Comparison of ENCODE assay signal across 9 mouse cellular contexts in genomic region chr11:94136656-94137055, GRCm38 (mm10).
A peak's percentile ranks its signal among the peaks of the same experiment; 100 is the strongest.
DNase-seq lines count a peak whose midpoint lies in the region; ATAC-seq and TF ChIP-seq lines count a peak whose summit lies in the region.
"Had no signal": no experiment of that assay in that cellular context is flagged by ENCODE, and none has a peak within 500 bp of the region (broad histone marks: within the 10 kb centered on the region; RNA-seq: fewer than 3 reads in every experiment).

No protein-coding gene starts in this region.

- no peaks in the 10 kb centered on the region for H3K27me3 ChIP-seq in hindbrain, postnatal 0 days (ENCODE audit: insufficient read depth, low read length)
- H3K27me3 ChIP-seq in hindbrain, embryonic 12.5 days: 0 out of 2 replicates have a peak, but pooled peaks cover 2% of the 10 kb centered on the region
- no peaks in the 10 kb centered on the region for H3K27me3 ChIP-seq in heart, postnatal 0 days (ENCODE audit: control insufficient read depth, insufficient read depth, low read length)

- no peak overlapping the region for H3K4me3 ChIP-seq in hindbrain, postnatal 0 days (ENCODE audit: low read length)
- no peak overlapping the region for H3K4me3 ChIP-seq in hindbrain, embryonic 12.5 days
- H3K4me3 ChIP-seq in heart, postnatal 0 days (ENCODE audit: low read depth, low read length): no peak overlapping the region

- no peak for TF ChIP-seq CTCF in hindbrain, postnatal 0 days (IDR thresholded peaks at IDR 0.05; ENCODE audit: low read depth)
- no peak for TF ChIP-seq CTCF in heart, postnatal 0 days (IDR thresholded peaks at IDR 0.05; ENCODE audit: low read depth)

- TF ChIP-seq EP300 in heart, postnatal 0 days (IDR thresholded peaks at IDR 0.05; ENCODE audit: low read depth): no peak

- H3K4me1 ChIP-seq in hindbrain, postnatal 0 days (ENCODE audit: insufficient read depth, low read length): peaks cover 25% of the 10 kb centered on the region
- peaks cover 35% of the 10 kb centered on the region for H3K4me1 ChIP-seq in hindbrain, embryonic 12.5 days
- peaks cover 44% of the 10 kb centered on the region for H3K4me1 ChIP-seq in heart, postnatal 0 days (ENCODE audit: control insufficient read depth, insufficient read depth)

- no peak overlapping the region for H3K9ac ChIP-seq in hindbrain, postnatal 0 days (replicated peaks; ENCODE audit: low read length)
- H3K9ac ChIP-seq in hindbrain, embryonic 12.5 days: no peak overlapping the region
- H3K9ac ChIP-seq in heart, postnatal 0 days (replicated peaks; ENCODE audit: low read depth, low read length): no peak overlapping the region

- ATAC-seq in hindbrain, postnatal 0 days: no peak
- no peak for ATAC-seq in hindbrain, embryonic 12.5 days (ENCODE audit: low FRiP score)
- no peak for ATAC-seq in heart, postnatal 0 days (ENCODE audit: insufficient read depth, low read depth)
- ATAC-seq in CD4-positive, CD25-positive, alpha-beta regulatory T cell, adult 4 months: no peak

- no peaks in the 10 kb centered on the region for H3K36me3 ChIP-seq in hindbrain, postnatal 0 days (ENCODE audit: insufficient read depth, low read length)
- no peaks in the 10 kb centered on the region for H3K36me3 ChIP-seq in hindbrain, embryonic 12.5 days
- H3K36me3 ChIP-seq in heart, postnatal 0 days (replicated peaks; ENCODE audit: control insufficient read depth, insufficient read depth, low read length): no peaks in the 10 kb centered on the region

- H3K4me2 ChIP-seq in hindbrain, postnatal 0 days (ENCODE audit: low read depth, low read length): no peak overlapping the region
- H3K4me2 ChIP-seq in hindbrain, embryonic 12.5 days (replicated peaks): no peak overlapping the region
- H3K4me2 ChIP-seq in heart, postnatal 0 days (ENCODE audit: low read depth, low read length): no peak overlapping the region

- no peak for DNase-seq in hindbrain, postnatal 0 days (ENCODE audit: low spot score)
- peak; percentile 54 for DNase-seq in 3134 (ENCODE audit: extremely low read depth, insufficient read length, low spot score)
- DNase-seq in NIH3T3 (ENCODE audit: low read depth): peak; percentile 31
- no peak for DNase-seq in heart, postnatal 0 days (ENCODE audit: low spot score)
- DNase-seq in embryo, embryonic 10 days (ENCODE audit: low spot score): no peak
- DNase-seq in yolk sac, embryonic 10.5 days (ENCODE audit: low spot score): no peak
- DNase-seq: cerebellum, adult 9-10 months had no signal

- H3K27ac ChIP-seq in hindbrain, postnatal 0 days: peak overlapping the region; percentile 65; the same call in 1 of the 2 replicates
- no peak overlapping the region for H3K27ac ChIP-seq in hindbrain, embryonic 12.5 days
- peak overlapping the region; percentile 96 for H3K27ac ChIP-seq in heart, postnatal 0 days (ENCODE audit: low read depth)

- H3K9me3 ChIP-seq in hindbrain, postnatal 0 days (ENCODE audit: low read length): no peaks in the 10 kb centered on the region
- no peaks in the 10 kb centered on the region for H3K9me3 ChIP-seq in hindbrain, embryonic 12.5 days (replicated peaks)
- H3K9me3 ChIP-seq in heart, postnatal 0 days (replicated peaks; ENCODE audit: control insufficient read depth, low read length): no peaks in the 10 kb centered on the region

- WGBS in hindbrain, postnatal 0 days: 61% methylated on average over 7 of the region's 7 CpGs
- WGBS in hindbrain, embryonic 12.5 days: 62% methylated on average over 7 of the region's 7 CpGs
- WGBS in heart, postnatal 0 days: 50% methylated on average over 7 of the region's 7 CpGs

Comparison
In these comparisons a context has a peak if more than half of its experiments do, and no peak if none do; other contexts are left out.
1. DNase-seq: peak in 3134 (single experiment) and NIH3T3 (single experiment); none in hindbrain, postnatal 0 days (single experiment), heart, postnatal 0 days (single experiment), embryo, embryonic 10 days (single experiment) and yolk sac, embryonic 10.5 days (single experiment).